Mouse (Mus musculus) myocyte (in vitro differentiated cells): ENCODE data around the gene Npm3.

ENCODE experiments used
- E2F4 ChIP-seq: IDR thresholded peaks from one replicate; pipeline ENCODE4 v1.6.1; 2011; ENCODE audit warnings: mild to moderate bottlenecking, control low read depth, moderate library complexity; ENCODE audit not compliant: insufficient read depth
- MYOD1 ChIP-seq, 3 experiments: IDR thresholded peaks; one replicate each; pipeline ENCODE4 v1.6.1; 2011; ENCODE audit warnings: control low read depth in 2 of 3, low read depth in 2 of 3, mild to moderate bottlenecking in 2 of 3, moderate library complexity in 1 of 3; ENCODE audit not compliant: insufficient read length in 2 of 3, control insufficient read depth in 1 of 3
- POLR2A ChIP-seq: IDR thresholded peaks from one replicate; pipeline ENCODE4 v1.6.1; 2011; ENCODE audit warnings: low read depth, mild to moderate bottlenecking, control low read depth, moderate library complexity; ENCODE audit not compliant: insufficient read length
- POLR2AphosphoS2 ChIP-seq: IDR thresholded peaks from one replicate; pipeline ENCODE4 v1.6.1; 2011; ENCODE audit warnings: low read depth, control low read depth; ENCODE audit not compliant: insufficient read length
- TCF12 ChIP-seq: IDR thresholded peaks from one replicate; pipeline ENCODE4 v1.6.1; 2011; ENCODE audit warnings: mild to moderate bottlenecking, control low read depth; ENCODE audit not compliant: poor library complexity, insufficient read depth, severe bottlenecking
- USF1 ChIP-seq: IDR thresholded peaks from one replicate; pipeline ENCODE4 v1.6.1; 2011; ENCODE audit warnings: low read depth, mild to moderate bottlenecking, control low read depth, moderate library complexity

- TF ChIP-seq POLR2A, result no peak
- TF ChIP-seq E2F4, result no peak
- no peak for TF ChIP-seq TCF12
- TF ChIP-seq POLR2AphosphoS2, result no peak
- no peak for TF ChIP-seq MYOD1 (IDR thresholded peaks at IDR 0.05; ENCODE audit: control insufficient read depth in 1 of 3, insufficient read length in 2 of 3, low read depth in 2 of 3)
- no peak for TF ChIP-seq USF1
Measured at GRCm38 (mm10) chr19:45748691-45749242, 624 bp downstream of the Npm3 start.
